Comparison of ENCODE assay signal across 7 mouse cellular contexts in the genomic region with DNA sequence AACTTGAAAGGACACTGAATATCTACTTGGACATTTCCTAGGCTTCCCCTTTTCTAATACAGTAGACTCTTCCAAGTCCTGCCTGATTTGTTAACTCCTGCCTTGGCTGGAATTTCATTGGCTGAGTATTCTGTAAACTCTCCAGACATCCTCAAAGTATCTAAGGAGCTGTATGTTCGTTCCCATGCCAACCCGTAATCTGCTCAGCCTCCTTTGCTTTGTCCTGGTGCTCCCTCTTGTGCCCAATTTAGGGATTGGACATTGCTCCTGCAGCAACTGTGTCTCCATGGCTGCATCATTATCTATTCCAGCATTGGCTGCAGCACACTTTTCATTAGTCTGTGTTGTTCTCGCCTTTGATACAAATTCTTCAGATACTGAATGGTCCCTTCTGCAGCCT. TPM values are rescaled to one million over a fixed set of nuclear protein-coding genes. Genes with fewer than 3 reads are reported as not detected.
DNase-seq lines count a peak whose midpoint lies in the region; ATAC-seq and TF ChIP-seq lines count a peak whose summit lies in the region.

No protein-coding gene starts in this region.

- no peak overlapping the region for H3K27ac ChIP-seq in cerebellum, adult 2 months (ENCODE audit: insufficient read depth, low read length)
- peak overlapping the region; percentile 41; the same call in 1 of the 2 replicates for H3K27ac ChIP-seq in hindbrain, embryonic 15.5 days (replicated peaks)

- no peak for TF ChIP-seq POLR2A in cerebellum, adult 2 months (IDR thresholded peaks at IDR 0.05; ENCODE audit: borderline replicate concordance, insufficient read depth, low read length)

- H3K36me3 ChIP-seq in hindbrain, embryonic 15.5 days = peaks cover 4% of the 10 kb centered on the region

- H3K9ac ChIP-seq in hindbrain, embryonic 15.5 days = no peak overlapping the region

- ATAC-seq in hindbrain, embryonic 15.5 days (ENCODE audit: low FRiP score, low read depth) = peak; percentile 99

- H3K4me3 ChIP-seq in cerebellum, adult 2 months (replicated peaks; ENCODE audit: insufficient read depth, low read depth, low read length) = no peak overlapping the region
- no peak overlapping the region for H3K4me3 ChIP-seq in hindbrain, embryonic 15.5 days

- H3K9me3 ChIP-seq in hindbrain, embryonic 15.5 days = no peaks in the 10 kb centered on the region

- no peaks in the 10 kb centered on the region for H3K4me1 ChIP-seq in cerebellum, adult 2 months (ENCODE audit: control insufficient read depth, insufficient read depth, low read length)
- no peaks in the 10 kb centered on the region for H3K4me1 ChIP-seq in hindbrain, embryonic 15.5 days (replicated peaks)

- TF ChIP-seq CTCF in cerebellum, adult 2 months (IDR thresholded peaks at IDR 0.05; ENCODE audit: borderline replicate concordance, insufficient read depth, low read depth, low read length) = peak; percentile 96

- H3K27me3 ChIP-seq in cerebellum, adult 2 months (ENCODE audit: control insufficient read depth, insufficient read depth, low read length) = no peaks in the 10 kb centered on the region
- no peaks in the 10 kb centered on the region for H3K27me3 ChIP-seq in hindbrain, embryonic 15.5 days

- 0 out of 2 replicates have a peak overlapping the region, but pooled peaks have one; percentile 13 for H3K4me2 ChIP-seq in hindbrain, embryonic 15.5 days

- 8% methylated on average over 3 of the region's 3 CpGs for WGBS in cerebellum, adult 2 months
- WGBS in hindbrain, embryonic 15.5 days = 10% methylated on average over 3 of the region's 3 CpGs

- peak; percentile 83 for DNase-seq in R1 (ENCODE audit: low read depth, low spot score)
- DNase-seq in cerebellum, adult 2 months = peak; percentile 83 to 84
- peak; percentile 63 for DNase-seq in forelimb bud, embryonic 11.5 days (ENCODE audit: low read depth, low spot score)
- peak; percentile 79 to 83 for DNase-seq in layer of hippocampus, postnatal 36 days
- DNase-seq in lung, postnatal 4 days = peak; percentile 67 to 80
- DNase-seq in right cerebral cortex, postnatal 25 days = peak; percentile 84

RNA-seq across cellular contexts. Expression of a gene that starts 42.7 kb away (rescaled TPM):
- polyA plus RNA-seq in cerebellum, adult 2 months (2012; rRNA removed) = 64.6 and 67.0 TPM in 2 replicates
- polyA plus RNA-seq in hindbrain, embryonic 15.5 days (2015; fragmentation: Nextera tagmentation; extraction: Ambion mirVana) = 15.9 and 16.9 TPM in 2 replicates
- total RNA-seq in layer of hippocampus, postnatal 36 days (2021) = 10 to 100 TPM; 46.2 to 48.4 TPM

RNA-seq across cellular contexts. Expression of a gene that starts 45.7 kb away (rescaled TPM):
- polyA plus RNA-seq in cerebellum, adult 2 months (2012; rRNA removed) = 0.28 and 0.41 TPM in 2 replicates
- polyA plus RNA-seq in hindbrain, embryonic 15.5 days (2015; fragmentation: Nextera tagmentation; extraction: Ambion mirVana) = 0.18 and 0.33 TPM in 2 replicates
- under 1 TPM in 1 of 2 experiments, not detected in 1; 0.33 TPM for total RNA-seq in layer of hippocampus, postnatal 36 days (2021)
